12 mouse cellular contexts compared by ENCODE assay signal in the genomic region with DNA sequence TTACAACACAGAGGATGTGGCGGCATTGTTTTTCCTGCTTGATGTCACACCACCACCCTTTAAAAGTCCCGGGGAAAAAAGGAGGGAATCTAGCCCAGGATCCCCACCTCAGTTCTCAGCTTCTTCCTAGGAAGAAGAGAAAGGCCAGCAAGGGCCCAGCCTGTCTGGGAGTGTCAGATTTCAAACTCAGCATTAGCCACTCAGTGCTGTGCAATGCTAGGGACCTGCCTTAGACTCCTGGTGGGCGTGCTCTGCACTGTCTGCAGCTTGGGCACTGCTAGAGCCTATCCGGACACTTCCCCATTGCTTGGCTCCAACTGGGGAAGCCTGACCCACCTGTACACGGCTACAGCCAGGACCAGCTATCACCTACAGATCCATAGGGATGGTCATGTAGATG. TPM values are rescaled to one million over a fixed set of nuclear protein-coding genes. Genes with fewer than 3 reads are reported as not detected.
DNase-seq lines count a peak whose midpoint lies in the region; ATAC-seq lines count a peak whose summit lies in the region.
"Had no signal": no experiment of that assay in that cellular context is flagged by ENCODE, and none has a peak within 500 bp of the region (broad histone marks: within the 10 kb centered on the region; RNA-seq: fewer than 3 reads in every experiment).

A gene (plus strand): TSS at position 86 of the 400 bp plus-strand sequence.

- intact Hi-C loops in gastrocnemius, postnatal 36 days (cut with DNase I): loop anchor here (5.0 kb wide), 1 partner anchor 36 kb away; no protein-coding TSS in a partner anchor

- peak; percentile 80 for ATAC-seq in heart, embryonic 12.5 days (ENCODE audit: insufficient number of reproducible peaks, low FRiP score)
- ATAC-seq in lung, embryonic 16.5 days (ENCODE audit: low read depth): peak; percentile 97
- peak; percentile 61; the same call in 1 of the 2 replicates for ATAC-seq in limb, embryonic 15.5 days (ENCODE audit: insufficient number of reproducible peaks, low FRiP score, low TSS enrichment, low read depth)
- ATAC-seq: CD4-positive, CD25-positive, alpha-beta regulatory T cell, adult 4 months had no signal

- H3K27me3 ChIP-seq in heart, embryonic 12.5 days (replicated peaks): no peaks in the 10 kb centered on the region
- H3K27me3 ChIP-seq in lung, embryonic 16.5 days (ENCODE audit: control insufficient read depth, insufficient read depth, low read depth, low read length): no peaks in the 10 kb centered on the region; the same call in 1 of the 2 replicates
- no peaks in the 10 kb centered on the region for H3K27me3 ChIP-seq in limb, embryonic 15.5 days

- H3K4me1 ChIP-seq in heart, embryonic 12.5 days (replicated peaks): peaks cover 14% of the 10 kb centered on the region
- no peaks in the 10 kb centered on the region for H3K4me1 ChIP-seq in lung, embryonic 16.5 days (replicated peaks; ENCODE audit: control insufficient read depth, insufficient read depth, low read length)
- peaks cover 8% of the 10 kb centered on the region; the same call in 1 of the 2 replicates for H3K4me1 ChIP-seq in limb, embryonic 15.5 days

- H3K4me2 ChIP-seq in heart, embryonic 12.5 days: peak within 1 kb of the TSS; percentile 24
- peak within 1 kb of the TSS; percentile 40 for H3K4me2 ChIP-seq in lung, embryonic 16.5 days (ENCODE audit: low read depth, low read length)
- no peak within 1 kb of the TSS for H3K4me2 ChIP-seq in limb, embryonic 15.5 days

- no peak within 1 kb of the TSS for H3K9ac ChIP-seq in heart, embryonic 12.5 days
- no peak within 1 kb of the TSS for H3K9ac ChIP-seq in lung, embryonic 16.5 days (ENCODE audit: low read length)
- H3K9ac ChIP-seq in limb, embryonic 15.5 days: no peak within 1 kb of the TSS

- H3K9me3 ChIP-seq in heart, embryonic 12.5 days (replicated peaks): no peaks in the 10 kb centered on the region
- no peaks in the 10 kb centered on the region for H3K9me3 ChIP-seq in lung, embryonic 16.5 days (ENCODE audit: control insufficient read depth, low read length)
- H3K9me3 ChIP-seq in limb, embryonic 15.5 days: no peaks in the 10 kb centered on the region

- DNase-seq in heart, adult 11 months: no peak
- DNase-seq in lung, postnatal 36 days: no peak
- peak; percentile 63 for DNase-seq in embryo, embryonic 9.5 days (ENCODE audit: extremely low spot score)
- no peak for DNase-seq in thymus, postnatal 10 days (ENCODE audit: low spot score in 2 of 2)
- no peak for DNase-seq in gastrocnemius, postnatal 36 days
- DNase-seq: adrenal gland, adult 2 months; cerebellum, postnatal 14 days; kidney, postnatal 25 days had no signal

- WGBS in heart, embryonic 12.5 days: 9% methylated on average over 5 of the region's 5 CpGs
- WGBS in lung, embryonic 16.5 days: 10% methylated on average over 5 of the region's 5 CpGs
- WGBS in limb, embryonic 15.5 days: 9% methylated on average over 5 of the region's 5 CpGs

- H3K36me3 ChIP-seq in heart, embryonic 12.5 days: no peaks in the 10 kb centered on the region
- no peaks in the 10 kb centered on the region for H3K36me3 ChIP-seq in lung, embryonic 16.5 days (ENCODE audit: control insufficient read depth, insufficient read depth, low read length)
- H3K36me3 ChIP-seq in limb, embryonic 15.5 days: no peaks in the 10 kb centered on the region

- no peak within 1 kb of the TSS for H3K4me3 ChIP-seq in heart, embryonic 12.5 days
- H3K4me3 ChIP-seq in lung, embryonic 16.5 days (ENCODE audit: low read length): no peak within 1 kb of the TSS
- no peak within 1 kb of the TSS for H3K4me3 ChIP-seq in limb, embryonic 15.5 days

- no peak within 1 kb of the TSS for H3K27ac ChIP-seq in heart, embryonic 12.5 days (ENCODE audit: poor library complexity, severe bottlenecking)
- H3K27ac ChIP-seq in lung, embryonic 16.5 days (ENCODE audit: low read length): no peak within 1 kb of the TSS
- H3K27ac ChIP-seq in limb, embryonic 15.5 days: no peak within 1 kb of the TSS

RNA-seq across cellular contexts. Expression of the gene that starts here (rescaled TPM):
- polyA plus RNA-seq in heart, embryonic 12.5 days (2016; fragmentation: Nextera tagmentation; extraction: Ambion mirVana): 0.27 and 0.40 TPM in 2 replicates
- polyA plus RNA-seq in lung, embryonic 16.5 days (2015; fragmentation: Nextera tagmentation; extraction: Ambion mirVana): not detected in 2 replicates
- 0.12 TPM in 1 of 2 replicates, not detected in the other for polyA plus RNA-seq in limb, embryonic 15.5 days (2015; fragmentation: Nextera tagmentation; extraction: Ambion mirVana)
- not detected for total RNA-seq in gastrocnemius, postnatal 36 days (2021)
- total RNA-seq: adrenal gland, adult 2 months had no signal
- polyA plus RNA-seq: adrenal gland, adult 2 months; CD4-positive, CD25-positive, alpha-beta regulatory T cell, adult 4 months had no signal

Comparison
In these comparisons a context has a peak if more than half of its experiments do, and no peak if none do; other contexts are left out.
1. Peak in ATAC-seq and H3K4me2 ChIP-seq in heart, embryonic 12.5 days; RNA of the gene not detected or under 1 TPM.
2. Peak in ATAC-seq and H3K4me2 ChIP-seq in lung, embryonic 16.5 days; RNA of the gene not detected or under 1 TPM.
3. Peak in ATAC-seq in limb, embryonic 15.5 days; RNA of the gene not detected or under 1 TPM.